Mouse (Mus musculus) liver, adult 2 months (tissue): ENCODE data around the gene Mprip.

Experiments used
- CTCF ChIP-seq: fragments of 200-500 bp; IDR thresholded peaks from 2 replicates; pipeline ENCODE4 v1.5.1; 2011; ENCODE audit warnings: low read depth, low read length, control low read depth
- POLR2A ChIP-seq: fragments of 200-500 bp; IDR thresholded peaks from 2 replicates; pipeline ENCODE4 v1.6.1; 2011; ENCODE audit warnings: low read length, control low read depth; ENCODE audit not compliant: insufficient read depth; ENCODE audit errors: extremely low read depth

DNA sequence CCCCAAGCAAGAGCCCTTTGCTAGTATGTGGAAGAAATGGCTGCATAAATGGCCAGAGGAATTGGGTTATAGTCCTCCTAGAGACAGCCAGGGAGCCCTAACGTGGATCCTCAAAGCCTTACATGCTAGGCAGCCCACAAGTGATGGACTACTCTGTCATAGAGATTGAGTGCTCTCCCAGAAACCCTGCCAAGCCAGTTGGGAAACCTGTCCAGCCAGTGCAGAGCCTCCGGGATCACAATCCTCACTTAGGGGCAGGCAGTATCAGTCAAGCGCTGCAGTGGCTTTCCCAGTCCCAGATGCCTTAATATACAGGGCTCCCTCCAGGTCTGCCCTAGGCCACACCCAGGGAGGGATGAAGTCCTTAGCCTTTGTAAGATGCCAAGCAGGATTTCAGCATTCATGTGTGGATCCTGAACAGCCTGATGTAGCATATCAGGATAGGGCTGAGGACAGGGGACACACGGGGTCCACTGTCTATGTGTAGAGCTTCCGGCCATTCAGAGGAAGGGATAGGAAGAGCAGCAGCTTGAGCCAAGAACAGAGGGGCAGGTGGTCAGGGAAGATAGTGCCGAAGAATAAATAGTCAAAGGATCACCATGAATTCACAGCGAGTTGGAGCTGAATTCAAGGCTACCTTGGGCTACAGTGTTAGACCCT, 27.0 kb upstream of the Mprip start:
- TF ChIP-seq POLR2A (no peak), CTCF (no peak)
